Mouse (Mus musculus): ENCODE measurements around the gene Tubal3.

DNA sequence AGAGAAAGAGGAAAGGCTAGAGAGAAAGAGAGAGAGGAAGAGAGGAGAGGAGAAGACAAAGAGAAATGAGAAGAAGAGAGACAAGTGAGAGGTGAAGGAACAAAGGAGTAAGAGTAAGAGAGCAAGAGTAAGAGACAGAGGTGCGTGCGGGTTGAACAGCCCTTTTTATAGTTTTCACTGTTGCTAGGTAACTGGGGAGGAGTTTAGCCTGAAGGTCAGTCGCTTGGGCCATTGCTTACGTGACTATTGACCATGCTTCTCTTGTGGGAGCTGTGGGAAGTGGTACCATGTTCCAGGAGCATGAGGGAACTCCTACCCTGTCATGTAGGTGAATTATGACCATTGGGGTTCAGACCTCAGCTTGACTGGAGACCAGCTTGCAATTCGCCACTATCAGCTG lies 7.7 kb upstream of the Tubal3 start:
- TF ChIP-seq POLR2A (IDR thresholded peaks at IDR 0.05; ENCODE audit: insufficient read length, low read depth), result no peak
- no peak for TF ChIP-seq USF1 (IDR thresholded peaks at IDR 0.05; ENCODE audit: low read depth)
- no peak for TF ChIP-seq CEBPB (IDR thresholded peaks at IDR 0.05; ENCODE audit: insufficient read depth, poor library complexity, severe bottlenecking)
- no peak for TF ChIP-seq E2F4 (IDR thresholded peaks at IDR 0.05; ENCODE audit: insufficient read depth)
- no peak for TF ChIP-seq POLR2AphosphoS2 (IDR thresholded peaks at IDR 0.05; ENCODE audit: insufficient read length, low read depth)
- no peak for TF ChIP-seq TCF12 (IDR thresholded peaks at IDR 0.05; ENCODE audit: insufficient read depth, poor library complexity, severe bottlenecking)
- no peak for TF ChIP-seq MAX (IDR thresholded peaks at IDR 0.05; ENCODE audit: low read depth)
- no peak for TF ChIP-seq REST (IDR thresholded peaks at IDR 0.05; ENCODE audit: insufficient read depth, insufficient read length)
- TF ChIP-seq TCF3 (IDR thresholded peaks at IDR 0.05; ENCODE audit: insufficient read length, low read depth), result no peak
